Mouse (Mus musculus): ENCODE measurements around the gene Tob2. TPM values are rescaled to one million over a fixed set of nuclear protein-coding genes. Genes with fewer than 3 reads are reported as not detected.

The Tob2 gene
- total RNA-seq, 2 experiments from 2014 or later = 89.1 to 174 TPM

DNA sequence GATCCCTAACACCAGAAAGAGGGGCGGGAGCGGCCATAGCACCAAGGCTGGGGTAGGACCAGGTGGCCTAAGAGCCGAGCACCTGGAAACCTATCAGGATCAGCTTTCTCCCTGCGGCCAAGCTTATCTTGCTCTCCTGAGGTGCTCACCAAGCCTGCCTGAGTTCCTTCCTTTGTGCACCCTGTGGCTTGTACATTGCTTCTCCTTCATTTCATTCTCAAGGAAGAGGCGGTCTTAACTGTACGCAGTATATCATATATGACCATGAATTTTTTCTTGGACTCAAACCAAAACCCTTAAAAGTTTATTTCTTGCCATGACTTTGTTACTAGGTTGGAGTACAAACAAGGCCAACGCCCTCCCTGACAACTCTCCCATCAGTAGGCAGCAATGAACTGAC, 5.6 kb upstream of the Tob2 start:
- DNase-seq (ENCODE audit: low spot score) = no peak

DNA sequence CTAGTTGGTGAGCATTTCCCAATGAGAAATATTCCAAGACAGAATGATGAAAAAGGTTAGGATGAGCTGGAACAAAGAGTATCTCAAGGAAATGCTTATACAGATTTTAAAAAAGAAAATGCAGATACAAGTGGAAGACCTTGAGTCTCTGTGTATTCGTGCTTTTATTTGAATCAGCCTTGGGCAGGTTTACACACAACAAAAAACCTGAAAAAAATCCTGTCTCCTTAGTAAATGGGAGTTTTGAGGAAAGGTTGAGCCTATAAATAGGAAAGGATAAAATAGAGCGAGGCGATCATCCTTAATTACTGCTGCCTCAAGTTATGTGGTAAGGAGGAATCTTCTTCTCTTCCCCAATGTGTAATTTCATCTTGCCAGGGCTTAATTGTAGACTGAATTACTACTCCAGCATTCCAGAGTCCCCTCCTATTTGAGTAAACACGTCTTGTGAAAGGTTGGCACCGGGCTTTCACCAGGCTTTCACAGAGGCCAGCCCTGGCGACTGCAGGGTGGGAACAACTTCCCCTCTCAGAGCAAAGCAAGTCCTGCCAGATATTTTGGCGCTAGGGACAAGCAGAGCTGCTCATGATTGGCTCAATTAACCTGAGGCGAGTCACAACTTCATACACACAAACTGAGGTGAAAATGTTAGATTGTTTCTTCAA, 2.0 kb upstream of the Tob2 start:
- peak; percentile 62 for DNase-seq (ENCODE audit: low spot score)

DNA sequence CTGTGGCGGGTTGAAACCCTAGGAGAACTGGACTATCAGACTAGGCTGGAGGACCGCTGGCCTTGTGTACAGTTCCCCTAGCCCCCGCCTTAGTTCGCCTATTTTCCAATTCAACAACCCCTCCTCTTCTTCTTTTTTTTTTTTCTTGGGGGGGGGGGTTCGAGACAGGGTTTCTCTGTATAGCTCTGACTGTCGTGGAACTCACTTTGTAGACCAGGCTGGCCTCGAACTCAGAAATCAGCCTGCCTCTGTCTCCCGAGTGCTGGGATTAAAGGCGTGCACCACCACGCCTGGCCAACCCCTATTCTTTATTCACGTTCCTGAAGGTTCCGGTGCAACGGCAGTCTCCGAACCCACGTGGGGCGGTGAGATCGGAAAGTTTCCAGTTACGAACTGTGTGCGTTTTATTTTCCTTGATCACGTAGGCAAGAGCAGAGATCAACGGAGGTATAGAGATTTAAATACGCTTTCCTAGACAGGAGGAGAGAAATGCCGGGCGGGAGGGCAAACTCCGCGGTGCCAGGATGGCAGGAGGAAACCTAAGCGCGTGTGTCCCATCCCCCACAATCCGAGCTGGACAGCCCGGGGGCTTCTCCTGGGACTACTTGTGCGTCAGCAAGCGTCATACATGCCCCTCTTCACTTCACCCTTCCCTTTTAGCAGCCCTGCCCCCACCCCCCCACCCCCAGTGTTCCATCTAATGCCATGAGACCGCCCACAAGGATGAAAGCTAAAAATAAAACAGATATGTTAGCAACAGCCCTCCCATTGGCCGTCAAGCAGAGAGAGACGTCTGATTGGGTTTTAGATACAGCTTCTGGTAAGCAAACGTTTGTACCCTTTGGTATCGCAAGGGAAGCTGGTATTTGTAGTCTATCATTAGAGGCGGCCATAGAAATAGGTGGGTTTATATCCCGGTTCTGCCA, 997 bp upstream of the Tob2 start:
- DNase-seq (ENCODE audit: low spot score) = peak; percentile 92

DNA sequence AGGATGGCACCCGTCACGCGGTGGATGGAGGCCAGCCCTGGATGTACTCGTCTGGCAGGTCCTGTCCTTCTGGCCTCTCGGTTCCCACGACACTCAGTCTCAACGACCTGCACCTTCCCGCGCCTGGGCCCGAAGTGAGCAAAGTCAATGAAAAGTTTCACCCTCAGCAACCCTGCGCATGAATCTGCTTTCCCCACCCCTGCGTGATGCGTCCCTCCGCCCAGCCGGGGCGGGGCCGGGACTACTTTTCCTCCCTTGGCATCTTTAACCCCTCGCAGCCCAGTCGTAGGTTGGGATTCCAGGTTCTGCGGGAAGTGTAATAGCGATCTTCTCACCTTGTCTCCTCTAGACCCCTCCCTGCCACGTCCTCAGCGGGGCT, 469 bp downstream of the Tob2 start:
- peak; percentile 97 for DNase-seq (ENCODE audit: low spot score)

DNA sequence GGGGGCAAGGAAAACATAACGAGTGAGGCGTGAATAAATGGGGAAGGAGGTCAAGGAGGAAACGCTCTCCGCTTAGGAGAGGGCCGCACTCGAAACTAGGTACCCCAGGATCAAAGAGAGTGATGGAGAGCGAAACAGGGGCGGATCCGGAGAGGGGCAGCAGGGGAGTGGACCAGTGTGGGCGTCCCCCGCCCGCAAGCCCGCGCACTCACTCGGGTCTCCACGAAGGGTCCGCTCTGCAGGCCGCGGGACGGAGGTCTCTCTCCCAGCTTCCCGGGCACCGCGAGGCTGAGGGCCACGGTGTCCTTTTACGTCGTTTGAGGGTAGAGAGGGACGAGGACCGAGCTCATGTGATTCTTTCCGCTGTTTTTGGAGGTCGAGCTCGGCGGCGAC, 876 bp downstream of the Tob2 start:
- DNase-seq (ENCODE audit: low spot score) = no peak

DNA sequence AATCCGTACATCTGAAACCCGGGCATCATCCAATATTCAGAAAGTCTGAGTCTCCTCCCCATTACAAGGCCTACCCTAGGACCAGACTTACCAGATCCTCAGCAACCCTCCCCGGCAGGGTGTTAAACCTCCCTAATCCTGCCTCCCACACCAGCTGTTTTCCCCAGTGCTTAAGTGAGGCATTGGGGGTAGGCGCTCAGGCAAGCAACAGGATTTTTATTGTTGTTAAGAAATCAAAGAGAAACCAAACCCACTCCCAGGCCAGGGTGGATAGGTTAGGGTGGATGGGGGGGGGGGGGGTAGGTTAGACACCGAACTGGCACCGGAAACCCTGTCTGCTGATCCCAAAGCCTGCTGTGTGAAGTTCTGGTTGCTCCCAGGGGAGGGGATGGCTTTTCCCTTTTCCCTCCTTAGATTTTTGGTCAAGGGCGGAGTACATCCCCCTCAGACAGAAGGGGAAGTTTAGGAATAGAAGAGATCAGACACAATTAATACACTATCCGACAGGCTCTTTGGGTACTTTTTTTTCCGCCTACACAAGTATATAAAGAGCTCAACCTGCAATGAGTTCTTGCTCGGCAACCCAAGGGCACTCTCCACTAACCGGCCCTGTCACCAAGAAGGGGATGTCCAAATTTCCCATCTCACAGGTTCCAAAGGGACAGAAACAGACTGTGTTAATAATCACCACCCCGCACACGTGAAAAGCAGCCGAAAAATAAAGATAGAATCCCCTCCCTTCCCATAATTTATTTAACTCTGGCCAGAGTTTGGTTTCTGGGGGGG, 1.5 kb downstream of the Tob2 start:
- peak; percentile 51 for DNase-seq (ENCODE audit: low spot score)

DNA sequence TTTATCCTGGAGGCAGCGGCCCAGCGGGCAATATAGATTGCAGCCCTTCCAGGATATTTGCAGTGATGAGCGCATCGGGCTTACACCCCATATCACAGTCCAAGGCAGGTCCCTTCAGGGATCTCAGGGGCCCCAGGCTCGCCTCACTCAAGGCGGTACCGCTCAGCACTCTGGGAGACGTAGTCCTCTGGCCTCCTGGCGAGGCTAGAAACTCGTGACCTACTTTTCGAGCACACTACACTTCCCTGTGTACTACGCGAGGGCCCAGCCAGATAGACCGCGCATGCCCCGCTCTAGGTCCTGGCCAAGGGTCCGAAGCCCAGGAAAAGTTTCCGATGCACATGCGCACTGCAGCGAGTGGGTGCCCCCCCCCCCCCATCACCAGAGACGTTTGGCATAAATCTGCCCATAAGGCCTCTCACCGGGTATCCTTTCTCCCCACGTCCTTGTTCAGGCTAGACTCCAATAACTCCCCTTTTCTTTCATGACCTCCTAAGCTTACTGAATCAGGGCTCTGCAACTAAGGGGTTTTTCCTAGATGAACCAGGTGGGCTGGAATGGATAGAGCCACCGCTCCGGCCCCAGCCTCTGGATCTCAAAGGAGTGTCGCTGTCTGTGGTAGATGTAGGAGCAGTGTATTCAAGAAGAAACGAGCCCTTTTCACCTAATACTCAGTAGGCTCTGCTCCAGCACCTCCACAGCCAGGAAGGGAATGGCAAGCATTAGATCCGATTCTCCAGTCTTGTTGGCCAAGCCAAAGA, 2.4 kb downstream of the Tob2 start:
- DNase-seq (ENCODE audit: low spot score) = peak; percentile 92

DNA sequence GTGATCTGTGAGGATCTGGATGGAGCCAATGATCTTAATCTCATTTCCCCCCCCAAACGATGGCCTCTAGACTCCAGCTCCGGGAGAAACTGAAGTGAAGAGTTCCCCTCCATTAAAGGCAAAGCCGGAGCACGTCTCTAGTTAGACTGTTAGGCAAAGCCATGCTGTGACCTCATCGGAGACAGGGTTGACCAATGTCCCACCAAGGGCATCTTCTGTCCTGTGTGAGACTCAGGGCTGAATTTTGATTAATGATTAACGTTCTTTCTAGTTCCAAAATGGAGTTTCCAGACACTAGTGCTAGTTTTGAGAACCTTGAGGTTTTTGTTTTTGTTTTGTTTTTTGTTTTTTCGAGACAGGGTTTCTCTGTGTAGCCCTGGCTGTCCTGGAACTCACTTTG, 5.5 kb downstream of the Tob2 start:
- no peak for DNase-seq (ENCODE audit: low spot score)

DNA sequence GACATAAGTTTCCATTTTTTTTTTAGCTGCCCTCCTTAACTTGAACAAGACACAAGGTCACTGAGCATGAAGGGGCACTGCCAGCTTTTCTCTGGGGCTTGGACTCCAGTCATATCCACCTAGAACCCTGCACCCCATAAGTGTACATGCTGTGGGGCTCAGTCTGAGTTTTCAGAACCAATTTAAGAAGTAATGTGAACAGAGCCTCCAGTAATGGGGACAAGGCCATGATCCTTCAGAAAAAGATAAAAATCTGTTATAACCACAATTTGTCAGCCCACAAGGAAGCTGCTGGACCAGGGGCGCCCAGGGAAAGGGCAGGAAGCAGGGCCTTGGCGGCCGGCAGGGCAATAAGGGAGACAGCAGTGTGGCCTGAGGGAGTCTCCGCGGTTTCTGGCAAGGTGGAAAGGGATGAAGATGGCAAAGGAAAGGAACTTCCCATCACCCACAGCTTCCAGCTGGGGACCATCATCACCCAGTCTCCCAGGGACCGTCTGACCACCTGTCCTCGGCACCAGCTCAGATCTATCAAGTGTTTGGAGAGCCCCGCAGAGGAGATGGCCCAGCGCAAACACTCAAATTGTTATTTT, 6.1 kb downstream of the Tob2 start:
- DNase-seq (ENCODE audit: low spot score) = no peak

DNA sequence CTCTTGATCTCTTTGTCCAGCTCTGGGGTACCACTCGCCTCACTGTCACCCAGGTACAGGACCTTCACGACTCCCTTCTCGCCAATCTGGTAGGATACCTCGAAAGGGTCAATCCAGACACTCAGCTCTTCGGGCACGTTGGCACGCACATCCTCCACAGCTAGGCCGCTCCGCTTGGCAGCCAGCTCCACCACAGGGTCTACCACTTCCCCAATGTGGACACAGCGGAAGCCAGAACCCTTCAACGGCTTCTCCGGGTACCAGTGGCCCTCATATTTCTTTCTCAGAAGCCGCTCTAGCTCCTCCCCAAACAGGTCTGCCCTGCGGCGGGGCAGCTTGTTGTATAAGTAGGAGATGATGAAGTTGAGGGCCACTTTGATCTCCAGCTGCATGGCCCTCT, 7.2 kb downstream of the Tob2 start:
- no peak for DNase-seq (ENCODE audit: low spot score)

DNA sequence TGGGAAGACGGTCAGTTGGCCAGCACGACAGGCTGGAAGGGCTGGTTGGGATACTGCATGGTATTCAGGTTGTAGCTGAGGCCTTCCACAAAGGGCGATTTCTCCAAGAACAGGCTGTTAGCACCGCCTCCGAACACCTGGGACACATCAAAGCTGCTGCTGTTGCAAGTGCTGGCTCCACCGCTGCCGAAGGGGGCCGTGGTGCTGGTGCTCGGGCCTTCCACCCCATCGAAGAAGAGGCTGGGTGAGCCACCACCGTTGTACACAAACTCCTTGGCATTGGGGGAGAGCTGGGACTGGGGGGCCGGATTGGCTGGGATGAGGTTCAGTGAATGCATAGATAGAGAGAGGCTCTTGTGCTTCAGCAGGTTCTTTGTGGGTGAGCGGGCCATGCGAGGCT, 7.9 kb downstream of the Tob2 start:
- no peak for DNase-seq (ENCODE audit: low spot score)

DNA sequence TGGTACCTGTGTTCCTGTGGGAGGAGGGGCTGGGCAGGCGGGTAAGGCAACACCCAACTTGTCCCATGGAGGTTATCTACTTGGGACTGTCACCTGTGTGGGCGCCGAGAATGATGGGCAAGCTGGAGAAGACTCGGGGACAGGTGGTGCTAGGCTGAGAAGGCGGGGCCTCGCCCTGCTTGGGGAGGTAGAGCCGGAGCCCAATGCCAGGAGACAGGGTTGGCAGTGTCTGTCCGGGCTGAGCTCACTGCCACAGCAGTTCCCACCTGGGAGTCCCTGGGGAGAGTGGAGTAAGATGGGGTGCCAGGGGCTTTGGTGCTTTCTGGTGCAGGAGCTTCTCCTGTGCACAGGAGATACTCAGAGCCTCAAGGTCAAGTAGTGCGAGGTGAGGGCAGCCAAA, 9.5 kb downstream of the Tob2 start:
- peak; percentile 66 for DNase-seq (ENCODE audit: low spot score)

DNA sequence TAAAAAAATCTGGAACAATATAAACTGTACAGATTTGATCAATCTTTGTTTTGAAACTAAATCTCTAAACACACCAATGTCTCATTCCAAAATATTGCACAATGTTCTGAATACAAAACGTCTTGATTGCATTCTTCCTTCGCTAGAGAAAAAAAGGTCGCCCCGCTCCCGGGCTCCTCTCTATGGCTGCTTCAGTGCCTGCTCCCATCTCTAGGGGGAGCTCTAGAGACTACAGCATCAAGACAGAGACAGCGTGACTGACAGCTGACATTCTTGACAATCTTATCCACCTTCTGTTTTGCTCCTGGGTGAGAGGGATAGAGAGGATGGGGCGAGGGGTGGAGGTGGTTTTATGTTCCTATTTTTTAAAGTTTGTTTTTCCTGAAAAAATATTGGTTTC, 10.3 kb downstream of the Tob2 start:
- peak; percentile 78 for DNase-seq (ENCODE audit: low spot score)

DNA sequence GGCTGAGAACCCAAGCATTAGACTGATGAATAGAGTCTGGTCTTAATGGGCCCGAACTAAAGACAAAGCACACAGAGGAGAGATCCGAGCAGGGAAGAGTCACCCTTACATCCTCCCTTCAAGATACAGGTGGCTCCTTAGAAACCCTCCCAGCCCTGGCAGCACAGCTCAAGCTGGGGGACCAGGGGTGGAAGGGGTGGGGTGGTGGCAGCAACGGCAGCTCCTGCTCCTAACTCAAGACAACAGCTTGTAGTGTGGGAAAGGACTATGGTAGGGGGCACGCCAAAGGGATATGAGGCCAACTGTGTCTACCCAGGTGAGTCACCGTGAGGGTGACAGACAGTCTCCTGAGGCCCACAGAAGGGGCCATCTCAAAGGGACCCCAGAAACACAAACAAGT, 10.7 kb downstream of the Tob2 start:
- no peak for DNase-seq (ENCODE audit: low spot score)

DNA sequence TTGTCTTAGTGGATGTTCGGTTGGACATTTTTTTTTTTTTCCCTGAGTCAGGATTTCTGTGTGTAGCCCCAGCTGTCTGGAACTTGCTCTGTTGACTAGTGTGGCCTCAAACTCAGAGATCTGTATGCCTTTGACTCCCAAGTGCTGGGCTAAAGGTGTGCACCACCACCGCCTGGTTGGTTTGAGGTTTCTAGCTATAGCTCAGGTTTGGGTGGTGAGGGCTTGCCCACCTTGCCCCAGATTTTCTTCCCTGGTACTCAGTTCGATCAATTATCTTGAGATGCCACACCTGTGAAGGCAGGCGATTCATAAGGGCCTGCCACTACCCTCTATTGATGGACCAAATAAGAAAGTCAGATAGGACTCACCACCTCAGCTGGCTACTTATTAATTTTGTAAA, 11.4 kb downstream of the Tob2 start:
- no peak for DNase-seq (ENCODE audit: low spot score)

DNA sequence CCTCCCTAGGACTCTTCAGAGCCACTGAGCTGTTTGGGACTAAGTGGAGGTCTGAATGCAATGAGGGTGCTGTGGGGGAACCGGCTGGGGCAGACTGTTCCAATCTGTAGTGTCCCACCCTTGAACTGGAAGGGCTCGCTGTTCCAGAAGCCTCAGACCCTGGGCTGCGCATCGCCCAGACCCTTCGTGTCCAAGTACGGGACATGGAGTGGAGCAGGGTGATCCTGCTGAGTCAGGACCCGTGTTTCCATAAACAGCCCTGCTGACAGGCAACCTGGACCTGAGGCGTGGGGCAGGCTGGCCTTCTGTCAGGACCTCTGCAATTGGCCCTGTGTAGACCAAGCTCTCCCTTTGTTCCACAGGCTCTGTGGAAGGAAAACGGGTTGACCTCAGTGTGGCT, 11.8 kb downstream of the Tob2 start:
- peak; percentile 74 for DNase-seq (ENCODE audit: low spot score)

DNA sequence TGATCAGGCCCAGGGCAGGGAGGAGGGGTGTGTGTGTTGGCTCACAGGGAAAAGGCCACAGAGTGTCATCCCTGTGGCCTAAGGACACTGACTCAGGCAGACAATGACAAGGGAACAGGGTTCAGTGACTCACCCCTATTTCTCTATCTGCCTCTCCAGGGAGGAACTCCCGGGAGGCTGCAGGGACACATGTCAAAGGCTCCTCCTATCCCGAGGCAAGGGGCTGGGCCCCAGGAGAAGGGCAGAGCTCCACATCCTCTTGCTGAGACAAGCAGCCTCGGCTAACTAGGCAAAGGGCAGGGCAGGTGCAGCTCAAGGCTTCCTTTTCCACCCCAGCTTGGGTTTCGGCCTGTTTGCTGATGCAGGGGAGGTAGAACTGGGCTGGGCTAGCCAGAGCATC, 12.9 kb downstream of the Tob2 start:
- peak; percentile 89 for DNase-seq (ENCODE audit: low spot score)

DNA sequence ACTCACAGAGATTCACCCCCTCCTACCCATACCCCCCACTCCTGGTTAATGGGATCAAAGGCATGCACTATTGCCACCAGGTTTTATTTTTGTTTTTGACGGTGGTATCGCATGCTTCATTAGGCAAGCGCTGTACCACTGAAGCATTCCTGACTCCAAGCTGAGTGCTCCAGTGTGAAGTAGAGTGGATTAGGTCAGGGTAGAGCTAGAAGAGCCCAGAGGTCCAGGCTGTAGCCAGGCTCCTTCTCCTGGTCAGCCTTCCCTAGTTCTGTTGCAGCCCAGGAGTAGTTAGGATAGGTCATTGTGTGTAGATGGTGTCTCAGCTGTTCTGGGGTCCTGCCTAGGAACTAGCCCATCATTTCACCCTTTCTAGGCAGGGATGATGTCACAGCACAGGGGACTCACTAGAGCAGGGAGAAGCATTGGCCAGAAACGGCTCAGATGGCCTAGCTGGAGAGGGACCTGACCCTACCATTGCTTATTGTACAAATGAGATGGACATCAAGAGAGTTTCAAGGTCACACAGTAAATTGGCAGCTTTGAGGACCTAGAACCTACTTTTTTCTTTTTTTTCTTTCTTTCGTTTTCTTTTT, 13.5 kb downstream of the Tob2 start:
- DNase-seq (ENCODE audit: low spot score) = no peak

DNA sequence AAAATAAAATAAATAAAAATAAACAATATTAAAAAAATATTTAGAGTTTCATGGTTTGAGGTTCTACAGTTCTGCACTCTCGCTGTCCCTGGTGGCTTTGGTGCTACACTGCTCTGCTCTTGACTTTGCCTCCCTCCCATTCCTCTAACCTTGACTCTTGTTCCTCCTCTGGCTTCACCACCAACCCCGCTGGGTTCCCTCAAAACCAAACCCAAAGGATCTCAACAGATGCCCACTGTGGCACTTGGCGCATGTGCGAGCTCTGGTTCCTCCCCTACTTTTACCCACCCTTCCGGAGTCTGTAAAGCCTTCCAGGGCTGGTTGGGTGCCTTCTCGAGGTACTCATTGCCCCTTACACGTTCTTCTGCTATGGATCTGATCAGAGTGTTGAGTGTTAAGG, 16.3 kb downstream of the Tob2 start:
- no peak for DNase-seq (ENCODE audit: low spot score)

DNA sequence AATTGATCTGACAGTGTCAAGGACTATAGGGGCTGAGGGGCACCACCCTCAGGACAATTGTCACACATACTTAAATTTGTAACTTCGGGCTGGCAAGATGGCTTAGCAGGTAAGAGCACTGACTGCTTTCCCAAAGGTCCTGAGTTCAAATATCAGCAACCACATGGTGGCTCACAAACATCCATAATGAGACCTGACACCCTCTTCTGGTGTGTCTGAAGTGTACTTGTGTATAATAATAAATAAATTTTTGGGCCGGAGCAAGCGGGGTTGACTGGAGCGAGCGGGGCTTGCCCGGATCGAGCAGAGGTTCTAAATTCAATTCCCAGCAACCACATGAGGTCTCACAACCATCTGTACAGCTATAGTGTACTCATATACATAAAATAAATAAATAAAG, 18.3 kb downstream of the Tob2 start:
- DNase-seq (ENCODE audit: low spot score) = no peak

DNA sequence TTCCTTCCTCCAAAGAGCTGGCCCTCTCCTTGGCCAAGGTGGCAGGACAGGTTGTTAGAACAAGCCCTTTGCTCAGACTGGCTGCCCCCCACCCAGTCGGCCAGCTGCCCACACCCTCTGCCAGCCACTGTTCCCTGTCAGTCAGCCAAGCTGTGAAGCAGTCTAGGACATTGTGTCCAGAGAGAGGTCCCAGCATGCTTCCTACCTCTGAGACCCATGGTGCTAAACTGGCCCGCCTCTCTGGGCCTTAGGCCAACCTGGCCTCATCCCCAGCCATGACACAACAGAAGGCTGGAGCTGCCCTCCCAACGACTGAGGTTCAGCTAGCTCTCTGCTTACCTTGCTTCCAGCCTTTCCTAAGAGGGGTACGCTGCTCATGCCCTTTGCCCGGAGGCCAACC, 19.0 kb downstream of the Tob2 start:
- peak; percentile 98 for DNase-seq (ENCODE audit: low spot score)

Data from gastrocnemius, adult 18-20 months (tissue).